Mouse (Mus musculus): ENCODE measurements at regions not wholly inside any gene's neighbourhood (a gene's known extent, or its start where the extent isn't known, plus 50 kb on each side); places are given as distances from the start of the nearest gene placed in this dataset.

DNA sequence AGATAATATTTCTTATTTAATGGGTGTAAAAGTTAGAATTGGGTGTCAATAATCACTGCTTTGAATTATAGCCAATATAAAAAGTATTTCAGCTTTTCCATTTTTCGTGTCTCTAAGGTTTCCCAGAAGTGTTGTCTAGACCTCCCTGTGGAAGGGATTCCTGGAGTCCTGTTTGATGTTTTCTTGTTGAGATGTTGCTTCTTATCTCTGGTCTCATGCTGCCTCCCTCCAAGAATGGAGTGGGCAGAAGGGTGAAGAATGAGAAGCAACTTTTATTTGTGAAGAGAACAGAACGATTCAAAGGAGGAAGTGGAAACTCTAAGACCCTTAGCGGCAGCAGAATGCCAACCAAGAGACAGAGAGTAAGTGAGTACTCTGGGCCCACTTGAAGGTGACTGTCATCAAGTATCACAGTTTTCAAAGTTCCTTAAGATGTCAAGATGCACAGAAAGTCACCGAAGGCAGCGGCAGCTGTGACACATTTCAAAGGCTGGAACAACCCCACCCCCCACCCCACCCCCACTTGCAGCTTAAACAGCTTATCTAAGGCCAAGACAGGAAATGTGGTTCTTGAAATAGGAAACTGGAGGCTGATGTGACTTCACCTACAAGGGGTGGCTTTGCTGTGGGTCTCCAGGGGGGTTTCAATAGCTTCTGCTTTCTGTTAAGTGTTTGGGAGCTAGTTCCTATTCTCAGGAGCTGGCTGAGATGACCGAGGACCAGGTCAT is 218.6 kb upstream of the Rasa1 start:
- no peak overlapping the region for H3K27ac ChIP-seq (ENCODE audit: low read depth, low read length)
- no peaks in the 10 kb centered on the region for H3K27me3 ChIP-seq (ENCODE audit: insufficient read depth, low read length)
- no peak overlapping the region for H3K9ac ChIP-seq (replicated peaks; ENCODE audit: low read length, poor library complexity, severe bottlenecking)
- no peaks in the 10 kb centered on the region for H3K36me3 ChIP-seq (ENCODE audit: insufficient read depth, low read length)
- H3K9me3 ChIP-seq (ENCODE audit: low read length) = no peaks in the 10 kb centered on the region
- no peak overlapping the region for H3K4me2 ChIP-seq (ENCODE audit: low read depth, low read length, poor library complexity, severe bottlenecking)
- H3K4me3 ChIP-seq (ENCODE audit: low read depth, low read length) = no peak overlapping the region
- no peak for TF ChIP-seq CTCF (IDR thresholded peaks at IDR 0.05)
- ATAC-seq (ENCODE audit: low FRiP score) (no peak), DNase-seq (ENCODE audit: low spot score) (no peak)
- H3K4me1 ChIP-seq (ENCODE audit: insufficient read depth, low read length) = no peaks in the 10 kb centered on the region
- 62% methylated on average over 6 of the region's 6 CpGs for WGBS

GRCm38 (mm10) chr13:85506875-85507274 is 217.9 kb upstream of the Rasa1 start:
- Histone ChIP-seq H3K9me3 (ENCODE audit: low read length) (no peaks in the 10 kb centered on the region), H3K27me3 (ENCODE audit: insufficient read depth, low read length) (no peaks in the 10 kb centered on the region), H3K36me3 (ENCODE audit: insufficient read depth, low read length) (no peaks in the 10 kb centered on the region), H3K4me3 (ENCODE audit: low read depth, low read length) (no peak overlapping the region), H3K4me2 (ENCODE audit: low read depth, low read length, poor library complexity, severe bottlenecking) (no peak overlapping the region), H3K9ac (replicated peaks; ENCODE audit: low read length, poor library complexity, severe bottlenecking) (no peak overlapping the region), H3K27ac (ENCODE audit: low read depth, low read length) (no peak overlapping the region), H3K4me1 (ENCODE audit: insufficient read depth, low read length) (no peaks in the 10 kb centered on the region)
- TF ChIP-seq CTCF (IDR thresholded peaks at IDR 0.05) = no peak
- ATAC-seq (ENCODE audit: low FRiP score) (no peak), DNase-seq (ENCODE audit: low spot score) (no peak)
- WGBS = 71% methylated on average over 1 of the region's 1 CpGs

- H3K27ac ChIP-seq (ENCODE audit: low read depth, low read length) = no peak overlapping the region
- no peak overlapping the region for H3K4me3 ChIP-seq (ENCODE audit: low read depth, low read length)
- no peaks in the 10 kb centered on the region for H3K27me3 ChIP-seq (ENCODE audit: insufficient read depth, low read length)
- no peaks in the 10 kb centered on the region for H3K36me3 ChIP-seq (ENCODE audit: insufficient read depth, low read length)
- WGBS = 65% methylated on average over 1 of the region's 1 CpGs
- H3K4me1 ChIP-seq (ENCODE audit: insufficient read depth, low read length) = no peaks in the 10 kb centered on the region
- H3K9me3 ChIP-seq (ENCODE audit: low read length) = no peaks in the 10 kb centered on the region
- TF ChIP-seq CTCF (IDR thresholded peaks at IDR 0.05) = no peak
- DNase-seq (ENCODE audit: low spot score) (no peak), ATAC-seq (ENCODE audit: low FRiP score) (no peak)
- H3K9ac ChIP-seq (replicated peaks; ENCODE audit: low read length, poor library complexity, severe bottlenecking) = no peak overlapping the region
- no peak overlapping the region for H3K4me2 ChIP-seq (ENCODE audit: low read depth, low read length, poor library complexity, severe bottlenecking)
Observed at GRCm38 (mm10) chr13:85506030-85506429, 217.1 kb upstream of the Rasa1 start.

- Histone ChIP-seq H3K4me2 (ENCODE audit: low read depth, low read length, poor library complexity, severe bottlenecking) (no peak overlapping the region), H3K36me3 (ENCODE audit: insufficient read depth, low read length) (no peaks in the 10 kb centered on the region), H3K27ac (ENCODE audit: low read depth, low read length) (no peak overlapping the region), H3K4me3 (ENCODE audit: low read depth, low read length) (no peak overlapping the region), H3K4me1 (ENCODE audit: insufficient read depth, low read length) (no peaks in the 10 kb centered on the region), H3K27me3 (ENCODE audit: insufficient read depth, low read length) (no peaks in the 10 kb centered on the region), H3K9ac (replicated peaks; ENCODE audit: low read length, poor library complexity, severe bottlenecking) (no peak overlapping the region), H3K9me3 (ENCODE audit: low read length) (no peaks in the 10 kb centered on the region)
- ATAC-seq (ENCODE audit: low FRiP score) (no peak), DNase-seq (ENCODE audit: low spot score) (no peak)
- no peak for TF ChIP-seq CTCF (IDR thresholded peaks at IDR 0.05)
- 78% methylated on average over 4 of the region's 4 CpGs for WGBS
Observed at GRCm38 (mm10) chr13:85505046-85505445, 216.1 kb upstream of the Rasa1 start.

DNA sequence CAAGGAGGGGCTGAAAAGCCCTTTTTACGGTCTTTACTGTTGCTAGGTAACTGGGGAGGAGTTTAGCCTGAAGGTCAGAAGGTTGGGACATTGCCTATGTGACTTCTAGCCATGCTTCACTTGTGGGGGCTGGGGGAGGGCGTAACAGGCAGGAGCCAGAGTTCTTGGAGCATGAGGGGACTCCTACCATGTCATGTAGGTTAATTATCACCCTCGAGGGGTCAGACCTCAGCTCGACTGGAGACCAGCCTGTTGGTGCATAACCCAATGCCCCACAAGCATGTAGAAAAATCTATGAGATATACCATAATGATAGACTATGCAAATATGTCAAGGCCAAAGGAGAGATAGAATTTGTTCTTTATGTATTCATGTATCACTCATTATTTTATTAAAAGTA is 215.1 kb upstream of the Rasa1 start:
- Histone ChIP-seq H3K9me3 (ENCODE audit: low read length) (no peaks in the 10 kb centered on the region), H3K27ac (ENCODE audit: low read depth, low read length) (no peak overlapping the region), H3K4me1 (ENCODE audit: insufficient read depth, low read length) (no peaks in the 10 kb centered on the region), H3K9ac (replicated peaks; ENCODE audit: low read length, poor library complexity, severe bottlenecking) (no peak overlapping the region), H3K4me2 (ENCODE audit: low read depth, low read length, poor library complexity, severe bottlenecking) (no peak overlapping the region), H3K27me3 (ENCODE audit: insufficient read depth, low read length) (no peaks in the 10 kb centered on the region), H3K4me3 (ENCODE audit: low read depth, low read length) (no peak overlapping the region), H3K36me3 (ENCODE audit: insufficient read depth, low read length) (no peaks in the 10 kb centered on the region)
- DNase-seq (ENCODE audit: low spot score) (no peak), ATAC-seq (ENCODE audit: low FRiP score) (no peak)
- WGBS = 34% methylated on average over 4 of the region's 4 CpGs
- TF ChIP-seq CTCF (IDR thresholded peaks at IDR 0.05) = no peak

DNA sequence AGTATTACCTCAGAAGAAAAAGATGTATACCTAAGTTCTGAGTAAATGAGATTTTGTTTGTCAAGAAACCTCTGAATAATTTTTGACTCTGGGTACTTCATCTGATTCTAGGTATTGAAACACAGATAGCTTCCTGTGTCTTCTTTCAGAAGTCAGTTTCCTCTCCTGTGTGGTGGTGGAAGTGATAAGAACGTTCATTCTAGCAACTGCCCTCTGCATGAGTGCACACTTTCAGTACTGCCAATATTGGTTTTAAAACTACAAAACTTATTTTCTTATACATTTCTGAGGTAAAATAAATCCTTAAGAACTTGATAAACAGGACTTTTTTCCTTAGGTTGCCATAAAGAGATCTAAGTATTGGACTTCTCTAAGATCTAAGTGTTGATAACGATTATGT is 209.8 kb upstream of the Rasa1 start:
- ATAC-seq (ENCODE audit: low FRiP score) (no peak), DNase-seq (ENCODE audit: low spot score) (no peak)
- Histone ChIP-seq H3K27ac (ENCODE audit: low read depth, low read length) (no peak overlapping the region), H3K9ac (replicated peaks; ENCODE audit: low read length, poor library complexity, severe bottlenecking) (no peak overlapping the region), H3K4me1 (ENCODE audit: insufficient read depth, low read length) (no peaks in the 10 kb centered on the region), H3K4me2 (ENCODE audit: low read depth, low read length, poor library complexity, severe bottlenecking) (no peak overlapping the region), H3K9me3 (ENCODE audit: low read length) (no peaks in the 10 kb centered on the region), H3K27me3 (ENCODE audit: insufficient read depth, low read length) (no peaks in the 10 kb centered on the region), H3K36me3 (ENCODE audit: insufficient read depth, low read length) (no peaks in the 10 kb centered on the region), H3K4me3 (ENCODE audit: low read depth, low read length) (no peak overlapping the region)
- no peak for TF ChIP-seq CTCF (IDR thresholded peaks at IDR 0.05)
- 89% methylated on average over 2 of the region's 2 CpGs for WGBS

All from midbrain, postnatal 0 days (tissue).